Mouse (Mus musculus) spleen, adult 2 months (tissue): Measurements from ENCODE around the gene Tbc1d1. TPM values are rescaled to one million over a fixed set of nuclear protein-coding genes. Genes with fewer than 3 reads are reported as not detected.

ENCODE experiments used
- DNase-seq, 2 experiments: peaks; one replicate each; pipeline versions ENCODE4 v3.0.0 to v3.0.0-alpha.2; 2012 to 2021; ENCODE audit warnings: low spot score in 2 of 2, low read depth in 1 of 2
- H3K27ac ChIP-seq: fragments of 200-500 bp; 2 replicates; pipeline ENCODE4 v1.5.1; 2012; ENCODE audit warnings: low read length, inconsistent platforms; ENCODE audit not compliant: insufficient read depth
- H3K27me3 ChIP-seq: fragments of 200-500 bp; 2 replicates; pipeline ENCODE4 v1.6.1; 2012; ENCODE audit warnings: mild to moderate bottlenecking, moderate library complexity, low read length, inconsistent platforms; ENCODE audit not compliant: control insufficient read depth, insufficient read depth
- H3K36me3 ChIP-seq: fragments of 200-500 bp; 2 replicates; pipeline ENCODE4 v1.6.1; 2012; ENCODE audit warnings: mild to moderate bottlenecking, low read length, inconsistent platforms; ENCODE audit not compliant: control insufficient read depth, insufficient read depth
- H3K4me1 ChIP-seq: fragments of 200-500 bp; 2 replicates; pipeline ENCODE4 v1.6.1; 2011; ENCODE audit warnings: inconsistent platforms; ENCODE audit not compliant: control insufficient read depth, insufficient read depth, insufficient read length
- H3K4me3 ChIP-seq: fragments of 200-500 bp; 2 replicates; pipeline ENCODE4 v1.5.1; 2011; ENCODE audit warnings: mild to moderate bottlenecking, inconsistent platforms; ENCODE audit not compliant: insufficient read depth, insufficient read length; ENCODE audit errors: extremely low read depth
- CTCF ChIP-seq: fragments of 200-500 bp; IDR thresholded peaks from 2 replicates; pipeline ENCODE4 v1.5.1; 2011; ENCODE audit warnings: mild to moderate bottlenecking, inconsistent platforms; ENCODE audit not compliant: insufficient read depth, insufficient read length, insufficient replicate concordance; ENCODE audit errors: extremely low read depth
- POLR2A ChIP-seq: fragments of 200-500 bp; IDR thresholded peaks from 2 replicates; pipeline ENCODE4 v1.6.1; 2011; ENCODE audit warnings: low read depth, low read length, inconsistent platforms
- WGBS: fragments of 180-500 bp; shearing (Covaris S2); methylation state at CpG from one replicate; pipeline ENCODE4 v1.1.7; 2018; 5-methylcytosine and 5-hydroxymethylcytosine counted together
- polyA plus RNA-seq: library from polyadenylated mRNA; depleted of rRNA; stranded (reverse); fragments of >200 nt; gene quantifications from 2 replicates; pipeline ENCODE4 v1.2.3, GENCODE M21; 2012

Tbc1d1 gene
- polyA plus RNA-seq, 1 experiment: 16.8 TPM

GRCm38 (mm10) chr5:64244745-64245144 is 88.6 kb downstream of the Tbc1d1 start:
- TF ChIP-seq POLR2A (no peak), CTCF (no peak)
- no peak for DNase-seq
- Histone ChIP-seq H3K36me3 (no peaks in the 10 kb centered on the region), H3K27me3 (no peaks in the 10 kb centered on the region), H3K27ac (no peak overlapping the region), H3K4me3 (no peak overlapping the region), H3K4me1 (peaks cover 14% of the 10 kb centered on the region; the same call in 1 of the 2 replicates)
- 85% methylated on average over 5 of the region's 5 CpGs for WGBS

GRCm38 (mm10) chr5:64251435-64251834 is 95.3 kb downstream of the Tbc1d1 start:
- no peak for DNase-seq
- Histone ChIP-seq H3K4me3 (no peak overlapping the region), H3K36me3 (peaks cover under 1% of the 10 kb centered on the region; the same call in 1 of the 2 replicates), H3K27me3 (no peaks in the 10 kb centered on the region), H3K27ac (no peak overlapping the region), H3K4me1 (no peaks in the 10 kb centered on the region)
- TF ChIP-seq POLR2A (no peak), CTCF (no peak)
- WGBS: 83% methylated on average over 5 of the region's 5 CpGs

GRCm38 (mm10) chr5:64254278-64254677 is 98.2 kb downstream of the Tbc1d1 start:
- H3K4me1 ChIP-seq: no peaks in the 10 kb centered on the region
- TF ChIP-seq POLR2A: no peak
- no peak for TF ChIP-seq CTCF
- no peak overlapping the region for H3K27ac ChIP-seq
- no peak for DNase-seq
- no peak overlapping the region for H3K4me3 ChIP-seq
- no peaks in the 10 kb centered on the region for H3K27me3 ChIP-seq
- peaks cover 12% of the 10 kb centered on the region for H3K36me3 ChIP-seq
- 85% methylated on average over 3 of the region's 3 CpGs for WGBS

GRCm38 (mm10) chr5:64254988-64255387 is 98.9 kb downstream of the Tbc1d1 start:
- no peak for TF ChIP-seq CTCF
- no peak for TF ChIP-seq POLR2A
- Histone ChIP-seq H3K4me1 (no peaks in the 10 kb centered on the region), H3K27ac (no peak overlapping the region), H3K27me3 (no peaks in the 10 kb centered on the region), H3K4me3 (no peak overlapping the region), H3K36me3 (peaks cover 14% of the 10 kb centered on the region)
- no peak for DNase-seq
- 91% methylated on average over 6 of the region's 6 CpGs for WGBS

- 95% methylated on average over 11 of the region's 11 CpGs for WGBS
- TF ChIP-seq CTCF (no peak), POLR2A (no peak)
- Histone ChIP-seq H3K36me3 (peaks cover 22% of the 10 kb centered on the region), H3K27me3 (no peaks in the 10 kb centered on the region), H3K4me1 (no peaks in the 10 kb centered on the region), H3K27ac (no peak overlapping the region), H3K4me3 (no peak overlapping the region)
- no peak for DNase-seq
Measured at GRCm38 (mm10) chr5:64263348-64263747, 107.2 kb downstream of the Tbc1d1 start.

- Histone ChIP-seq H3K4me3 (no peak overlapping the region), H3K27me3 (no peaks in the 10 kb centered on the region), H3K27ac (no peak overlapping the region), H3K36me3 (peaks cover 22% of the 10 kb centered on the region), H3K4me1 (no peaks in the 10 kb centered on the region)
- TF ChIP-seq POLR2A (no peak), CTCF (no peak)
- WGBS: 95% methylated on average over 13 of the region's 13 CpGs
- no peak for DNase-seq
Measured at GRCm38 (mm10) chr5:64263898-64264478, 107.9 kb downstream of the Tbc1d1 start.

GRCm38 (mm10) chr5:64265145-64265544 is 109.0 kb downstream of the Tbc1d1 start:
- DNase-seq: peak in 1 of 2 experiments; percentile 37

More at GRCm38 (mm10) chr5:64265145-64265544, 109.0 kb downstream of the Tbc1d1 start:
- WGBS: 19% methylated on average over 3 of the region's 3 CpGs
- Histone ChIP-seq H3K4me1 (no peaks in the 10 kb centered on the region), H3K27me3 (no peaks in the 10 kb centered on the region), H3K36me3 (peaks cover 25% of the 10 kb centered on the region), H3K4me3 (no peak overlapping the region), H3K27ac (no peak overlapping the region)
- TF ChIP-seq POLR2A: no peak
- no peak for TF ChIP-seq CTCF
